ENCODE assay signal across 8 mouse cellular contexts in genomic region chr2:131211026-131211615, GRCm38 (mm10). TPM values are rescaled to one million over a fixed set of nuclear protein-coding genes. Genes with fewer than 3 reads are reported as not detected.
DNase-seq lines count a peak whose midpoint lies in the region; ATAC-seq and TF ChIP-seq lines count a peak whose summit lies in the region.

No protein-coding gene starts in this region.

- no peaks in the 10 kb centered on the region for H3K27me3 ChIP-seq in heart, embryonic 13.5 days (replicated peaks)
- H3K27me3 ChIP-seq in midbrain, embryonic 11.5 days (ENCODE audit: control insufficient read depth, insufficient read depth, low read length): no peaks in the 10 kb centered on the region

- no peaks in the 10 kb centered on the region for H3K9me3 ChIP-seq in heart, embryonic 13.5 days
- H3K9me3 ChIP-seq in midbrain, embryonic 11.5 days (ENCODE audit: control insufficient read depth, low read length): no peaks in the 10 kb centered on the region

- peak overlapping the region; percentile 100 for H3K27ac ChIP-seq in layer of hippocampus, adult 2 months
- H3K27ac ChIP-seq in heart, embryonic 13.5 days (replicated peaks): peak overlapping the region; percentile 93
- no peak overlapping the region for H3K27ac ChIP-seq in midbrain, embryonic 11.5 days (ENCODE audit: low read depth, low read length)

- DNase-seq in layer of hippocampus, adult 2 months (ENCODE audit: low spot score in 2 of 2): no peak
- no peak for DNase-seq in layer of hippocampus, adult 18-20 months (ENCODE audit: low spot score in 2 of 2)
- peak; percentile 68 for DNase-seq in cerebellum, adult 9-10 months
- peak; percentile 33 to 34 for DNase-seq in kidney, postnatal 4 days
- no peak for DNase-seq in midbrain, embryonic 11.5 days (ENCODE audit: low spot score, missing footprints)
- no peak for DNase-seq in ovary, postnatal 14 days (ENCODE audit: low spot score)
- DNase-seq in urinary bladder, postnatal 10 days (ENCODE audit: low spot score): no peak

- no peak for ATAC-seq in heart, embryonic 13.5 days (ENCODE audit: extremely low read depth, insufficient number of reproducible peaks, low FRiP score, low TSS enrichment)
- ATAC-seq in midbrain, embryonic 11.5 days (ENCODE audit: low FRiP score): no peak

- 46% methylated on average over 9 of the region's 9 CpGs for WGBS in heart, embryonic 13.5 days
- 72% methylated on average over 9 of the region's 9 CpGs for WGBS in midbrain, embryonic 11.5 days

- peak overlapping the region; percentile 82 for H3K4me2 ChIP-seq in heart, embryonic 13.5 days
- peak overlapping the region; percentile 78 for H3K4me2 ChIP-seq in midbrain, embryonic 11.5 days

- peak overlapping the region; percentile 89 for H3K9ac ChIP-seq in heart, embryonic 13.5 days
- H3K9ac ChIP-seq in midbrain, embryonic 11.5 days (ENCODE audit: low read length): peak overlapping the region; percentile 77

- peak overlapping the region; percentile 71 for H3K4me3 ChIP-seq in layer of hippocampus, adult 2 months
- peak overlapping the region; percentile 76 for H3K4me3 ChIP-seq in heart, embryonic 13.5 days
- peak overlapping the region; percentile 56 for H3K4me3 ChIP-seq in midbrain, embryonic 11.5 days (ENCODE audit: low read depth, low read length)

- TF ChIP-seq CTCF in layer of hippocampus, adult 2 months (conservative IDR thresholded peaks at IDR 0.05): no peak

- H3K36me3 ChIP-seq in heart, embryonic 13.5 days: peaks cover 29% of the 10 kb centered on the region
- no peaks in the 10 kb centered on the region for H3K36me3 ChIP-seq in midbrain, embryonic 11.5 days (ENCODE audit: control insufficient read depth, insufficient read depth, low read length)

- H3K4me1 ChIP-seq in heart, embryonic 13.5 days: peaks cover 43% of the 10 kb centered on the region
- peaks cover 9% of the 10 kb centered on the region for H3K4me1 ChIP-seq in midbrain, embryonic 11.5 days (ENCODE audit: control insufficient read depth, insufficient read depth, low read length)

RNA-seq across cellular contexts. Expression of gene Ap5s1, which starts 4.2 kb away (rescaled TPM):
- total RNA-seq in layer of hippocampus, adult 2 months (2021): 10 to 100 TPM; 20.9 to 26.0 TPM
- total RNA-seq in layer of hippocampus, adult 18-20 months (2021): 10 to 100 TPM; 22.1 to 24.4 TPM
- 32.0 and 35.2 TPM in 2 replicates for polyA plus RNA-seq in heart, embryonic 13.5 days (2015; fragmentation: Nextera tagmentation; extraction: Ambion mirVana)
- 26.6 and 29.4 TPM in 2 replicates for polyA plus RNA-seq in midbrain, embryonic 11.5 days (2014; fragmentation: Nextera tagmentation; extraction: Ambion mirVana)

RNA-seq across cellular contexts. Expression of gene Mavs, which starts 22.7 kb away (rescaled TPM):
- 1 to 10 TPM; 6.8 to 7.4 TPM for total RNA-seq in layer of hippocampus, adult 2 months (2021)
- 1 to 10 TPM; 7.6 to 9.4 TPM for total RNA-seq in layer of hippocampus, adult 18-20 months (2021)
- 18.8 and 20.1 TPM in 2 replicates for polyA plus RNA-seq in heart, embryonic 13.5 days (2015; fragmentation: Nextera tagmentation; extraction: Ambion mirVana)
- polyA plus RNA-seq in midbrain, embryonic 11.5 days (2014; fragmentation: Nextera tagmentation; extraction: Ambion mirVana): 11.0 and 13.3 TPM in 2 replicates

RNA-seq across cellular contexts. Expression of gene Spef1, which starts 24.0 kb away (rescaled TPM):
- total RNA-seq in layer of hippocampus, adult 2 months (2021): 1 to 10 TPM; 8.5 to 8.9 TPM
- total RNA-seq in layer of hippocampus, adult 18-20 months (2021): 1 to 10 TPM; 7.2 to 9.0 TPM
- polyA plus RNA-seq in heart, embryonic 13.5 days (2015; fragmentation: Nextera tagmentation; extraction: Ambion mirVana): 1.3 and 1.5 TPM in 2 replicates
- polyA plus RNA-seq in midbrain, embryonic 11.5 days (2014; fragmentation: Nextera tagmentation; extraction: Ambion mirVana): 6.3 and 7.1 TPM in 2 replicates

RNA-seq across cellular contexts. Expression of gene Cdc25b, which starts 24.4 kb away (rescaled TPM):
- 10 to 100 TPM; 23.4 to 25.5 TPM for total RNA-seq in layer of hippocampus, adult 2 months (2021)
- 10 to 100 TPM; 15.5 to 15.9 TPM for total RNA-seq in layer of hippocampus, adult 18-20 months (2021)
- 36.6 and 41.2 TPM in 2 replicates for polyA plus RNA-seq in heart, embryonic 13.5 days (2015; fragmentation: Nextera tagmentation; extraction: Ambion mirVana)
- 122 and 130 TPM in 2 replicates for polyA plus RNA-seq in midbrain, embryonic 11.5 days (2014; fragmentation: Nextera tagmentation; extraction: Ambion mirVana)

RNA-seq across cellular contexts. Expression of gene Cenpb, which starts 31.3 kb away (rescaled TPM):
- 10 to 100 TPM; 72.3 to 78.8 TPM for total RNA-seq in layer of hippocampus, adult 2 months (2021)
- 10 to 100 TPM; 70.4 to 73.5 TPM for total RNA-seq in layer of hippocampus, adult 18-20 months (2021)
- 6.8 and 7.0 TPM in 2 replicates for polyA plus RNA-seq in heart, embryonic 13.5 days (2015; fragmentation: Nextera tagmentation; extraction: Ambion mirVana)
- polyA plus RNA-seq in midbrain, embryonic 11.5 days (2014; fragmentation: Nextera tagmentation; extraction: Ambion mirVana): 8.7 and 9.5 TPM in 2 replicates

Comparison
In these comparisons a context has a peak if more than half of its experiments do, and no peak if none do; other contexts are left out.
1. DNase-seq: peak in cerebellum, adult 9-10 months (single experiment) and kidney, postnatal 4 days (2 of 2); none in layer of hippocampus, adult 2 months (0 of 2), layer of hippocampus, adult 18-20 months (0 of 2), midbrain, embryonic 11.5 days (single experiment), ovary, postnatal 14 days (single experiment) and urinary bladder, postnatal 10 days (single experiment).
2. Peak in every context shown above with its lines, with median percentiles within 50 percentile points of each other: H3K4me3 ChIP-seq.